Mouse (Mus musculus) CD4-positive, CD25-positive, alpha-beta regulatory T cell (primary cell): ENCODE results near the gene Fscn3. TPM values are rescaled to one million over a fixed set of nuclear protein-coding genes. Genes with fewer than 3 reads are reported as not detected.

ENCODE experiments used
- polyA plus RNA-seq: library from polyadenylated mRNA; unstranded; fragments of 100-300 nt; shearing (Covaris generic); gene quantifications from one replicate; pipeline ENCODE4 v1.2.1, GENCODE M21; 2017

The Fscn3 gene
- polyA plus RNA-seq, result not detected

DNA sequence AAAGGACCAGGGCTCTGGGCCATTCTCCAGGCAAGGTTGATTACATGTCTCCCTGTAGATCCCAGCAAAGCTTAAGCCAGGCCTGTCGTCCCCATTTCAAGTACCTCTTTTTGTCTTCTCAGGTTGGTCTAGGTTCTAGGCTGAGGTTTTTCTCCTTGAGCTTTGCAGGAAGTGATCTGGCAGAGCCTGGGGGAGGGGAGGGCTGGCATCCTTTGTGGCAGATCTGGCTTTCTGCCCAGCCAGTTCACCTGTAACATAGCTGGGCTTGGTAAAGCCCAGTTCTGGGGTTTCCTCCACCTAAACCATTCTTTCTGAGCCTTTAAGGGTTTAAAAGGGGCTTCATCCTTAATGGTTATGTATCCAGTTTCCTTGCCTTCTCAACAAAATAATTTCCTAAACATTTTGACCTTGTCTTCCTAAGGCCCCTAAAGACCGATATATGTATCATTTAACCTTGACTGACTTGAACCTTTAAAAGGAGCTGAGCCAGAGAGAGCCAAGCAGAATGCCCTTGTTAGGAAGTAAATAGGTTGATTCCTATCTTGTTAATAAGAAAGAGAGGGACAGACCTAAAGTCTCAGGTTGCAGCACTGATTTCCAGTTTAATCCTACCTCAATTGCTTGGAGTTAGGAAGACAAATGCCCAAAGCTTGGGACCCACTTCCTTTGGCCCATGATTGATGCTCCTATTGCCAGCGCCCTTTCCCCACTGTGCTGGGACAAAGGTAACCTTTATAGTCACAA is at the start of gene Fscn3:
TSS of gene Fscn3 (plus strand) at position 694 of the 744 bp plus-strand sequence.

GRCm38 (mm10) chr6:28397681-28398203 is 29.8 kb upstream of the Fscn3 start, which contains the start of gene Zfp800:
Gene Zfp800, minus strand, starts transcription at chr6:28398005.

GRCm38 (mm10) chr6:28423313-28423712 is 4.3 kb upstream of the Fscn3 start, which contains the start of gene Arf5:
Gene Arf5, plus strand, starts transcription at chr6:28423560.

DNA sequence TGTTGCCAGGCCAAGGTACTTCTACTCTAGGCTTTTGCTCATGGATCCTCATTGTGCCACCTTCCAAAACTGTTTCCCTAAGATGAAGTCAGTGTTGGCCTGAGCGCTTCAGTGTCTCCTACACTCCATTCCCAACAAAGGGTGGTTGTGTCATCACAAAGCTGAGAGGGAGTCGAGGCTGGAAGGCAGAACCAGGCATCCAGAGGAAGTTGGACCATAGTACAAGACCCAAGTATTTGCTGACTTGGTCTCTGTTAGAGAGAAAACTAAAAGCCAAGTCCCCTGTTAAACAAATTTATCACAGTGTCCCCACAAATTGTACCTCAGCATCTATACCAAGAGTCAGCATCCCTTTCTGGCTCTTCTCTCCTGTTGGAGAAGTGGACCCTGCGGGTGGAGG is 701 bp downstream of the Fscn3 start, which contains the start of gene Gcc1:
TSS of gene Gcc1 (minus strand) at position 101 of the 400 bp plus-strand sequence.

GRCm38 (mm10) chr6:28449253-28449652 is 21.7 kb downstream of the Fscn3 start, which contains the start of gene Pax4:
Gene Pax4, minus strand, starts transcription at chr6:28449353.

DNA sequence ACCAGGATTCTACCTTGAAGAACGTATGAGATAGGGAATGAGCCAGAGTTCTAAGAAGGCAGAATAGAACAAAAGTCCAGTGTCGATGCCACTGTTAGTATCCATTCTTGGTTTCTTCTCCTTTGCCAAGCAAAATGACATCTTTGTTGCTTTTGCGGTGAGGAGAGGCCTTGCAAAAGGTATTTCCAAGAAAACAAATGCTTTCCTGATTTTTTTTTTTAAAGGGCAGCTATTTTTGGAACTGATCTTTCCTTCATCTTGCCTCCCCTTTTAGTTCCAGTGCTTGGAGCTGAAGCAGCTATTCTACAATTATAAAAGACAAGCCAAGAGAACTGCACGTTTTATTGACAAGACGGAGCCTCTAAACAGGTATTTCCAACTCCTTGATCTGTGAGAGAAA is 47.2 kb downstream of the Fscn3 start, which contains the start of gene Snd1:
TSS of gene Snd1 (plus strand) at position 301 of the 400 bp plus-strand sequence.

Other genes starting within 250 kb of the Fscn3 start
- gene Zfp800, start 29.8 kb upstream of the Fscn3 start, polyA plus RNA-seq, result 50.4 TPM
- 393 TPM for gene Arf5, start 4.2 kb upstream of the Fscn3 start, polyA plus RNA-seq
- 22.2 TPM for gene Gcc1, start 601 bp downstream of the Fscn3 start, polyA plus RNA-seq
- gene Pax4, start 21.6 kb downstream of the Fscn3 start, polyA plus RNA-seq, result not detected
- gene Snd1, start 47.4 kb downstream of the Fscn3 start, polyA plus RNA-seq, result 117 TPM